Mouse (Mus musculus) forebrain, embryonic 14.5 days (tissue): Measurements from ENCODE around the gene Plcd1. TPM values are rescaled to one million over a fixed set of nuclear protein-coding genes. Genes with fewer than 3 reads are reported as not detected.

Experiments
- ATAC-seq: fragments of 200-750 bp; cut with Nextera tagmentation; 2 replicates; pipeline ENCODE4 v1.8.0; 2017; ENCODE audit warnings: mild to moderate bottlenecking, moderate library complexity
- DNase-seq: peaks from one replicate; pipeline ENCODE4 v3.0.0-alpha.2; 2015; ENCODE audit warnings: low spot score
- H3K27ac ChIP-seq: fragments of 300-500 bp; sonication (generic); 2 replicates; pipeline ENCODE4 v1.5.1; 2014; ENCODE audit warnings: low read depth, mild to moderate bottlenecking, control low read depth, low read length, moderate library complexity
- H3K27me3 ChIP-seq: fragments of 300-500 bp; sonication (generic); replicated peaks from 2 replicates; pipeline ENCODE4 v1.6.1; 2014; ENCODE audit warnings: low read length, control low read depth, mixed read lengths; ENCODE audit not compliant: control insufficient read depth, insufficient read depth
- H3K36me3 ChIP-seq: fragments of 300-500 bp; sonication (generic); 2 replicates; pipeline ENCODE4 v1.6.1; 2014; ENCODE audit warnings: low read length, control low read depth; ENCODE audit not compliant: control insufficient read depth, insufficient read depth
- H3K4me1 ChIP-seq: fragments of 300-500 bp; sonication (generic); 2 replicates; pipeline ENCODE4 v1.6.1; 2014; ENCODE audit warnings: antibody characterized with exemption, low read length, control low read depth; ENCODE audit not compliant: control insufficient read depth, insufficient read depth
- H3K4me2 ChIP-seq: fragments of 300-500 bp; sonication (generic); 2 replicates; pipeline ENCODE4 v1.6.1; 2014; ENCODE audit warnings: mild to moderate bottlenecking, control low read depth, low read length
- H3K4me3 ChIP-seq: fragments of 300-500 bp; sonication (generic); 2 replicates; pipeline ENCODE4 v1.5.1; 2014; ENCODE audit warnings: low read depth, low read length, control low read depth
- H3K9ac ChIP-seq: fragments of 300-500 bp; sonication (generic); 2 replicates; pipeline ENCODE4 v1.6.1; 2014; ENCODE audit warnings: mild to moderate bottlenecking, low read length, control low read depth, moderate library complexity
- H3K9me3 ChIP-seq: fragments of 300-500 bp; sonication (generic); replicated peaks from 2 replicates; pipeline ENCODE4 v1.6.1; 2016; ENCODE audit warnings: low read length, control low read depth, mixed read lengths; ENCODE audit not compliant: control insufficient read depth
- WGBS: fragments of 180-500 bp; shearing (Covaris S2); extraction: QIAGEN DNeasy Blood & Tissue Kit; methylation state at CpG from one replicate; pipeline ENCODE4 v1.1.7; 2014; 5-methylcytosine and 5-hydroxymethylcytosine counted together
- polyA plus RNA-seq: library from polyadenylated mRNA; unstranded; fragments of >200 nt; fragmentation: Nextera tagmentation; extraction: Ambion mirVana; gene quantifications from 2 replicates; pipeline ENCODE4 v1.2.1, GENCODE M21; 2014

Gene Plcd1
- polyA plus RNA-seq, 1 experiment from 2014 or later: 10.5 TPM

GRCm38 (mm10) chr9:119051158-119051557 lies 42.1 kb downstream of the Plcd1 start:
- ATAC-seq (no peak), DNase-seq (no peak)
- Histone ChIP-seq H3K9ac (no peak overlapping the region), H3K4me3 (no peak overlapping the region), H3K27me3 (no peaks in the 10 kb centered on the region), H3K9me3 (no peaks in the 10 kb centered on the region), H3K4me1 (peaks cover 5% of the 10 kb centered on the region; the same call in 1 of the 2 replicates), H3K4me2 (no peak overlapping the region), H3K27ac (no peak overlapping the region), H3K36me3 (no peaks in the 10 kb centered on the region)
- WGBS: 85% methylated on average over 2 of the region's 2 CpGs

GRCm38 (mm10) chr9:119048182-119048903 lies 45.0 kb downstream of the Plcd1 start:
- Histone ChIP-seq H3K27me3 (no peaks in the 10 kb centered on the region), H3K4me3 (no peak overlapping the region), H3K9ac (no peak overlapping the region), H3K9me3 (no peaks in the 10 kb centered on the region), H3K27ac (no peak overlapping the region), H3K4me2 (no peak overlapping the region), H3K4me1 (peaks cover 5% of the 10 kb centered on the region; the same call in 1 of the 2 replicates), H3K36me3 (no peaks in the 10 kb centered on the region)
- 88% methylated on average over 11 of the region's 11 CpGs for WGBS
- DNase-seq: no peak
- ATAC-seq: no peak

GRCm38 (mm10) chr9:119040101-119040775 lies 53.1 kb downstream of the Plcd1 start:
- H3K4me3 ChIP-seq: no peak overlapping the region
- ATAC-seq: no peak
- peaks cover 8% of the 10 kb centered on the region; the same call in 1 of the 2 replicates for H3K36me3 ChIP-seq
- peaks cover 2% of the 10 kb centered on the region; the same call in 1 of the 2 replicates for H3K4me1 ChIP-seq
- H3K27ac ChIP-seq: no peak overlapping the region
- H3K4me2 ChIP-seq: no peak overlapping the region
- H3K27me3 ChIP-seq: no peaks in the 10 kb centered on the region
- H3K9ac ChIP-seq: no peak overlapping the region
- 79% methylated on average over 15 of the region's 15 CpGs for WGBS
- peak; percentile 42 for DNase-seq
- no peaks in the 10 kb centered on the region for H3K9me3 ChIP-seq

GRCm38 (mm10) chr9:119038574-119038973 lies 54.7 kb downstream of the Plcd1 start:
- ATAC-seq: no peak
- H3K9me3 ChIP-seq: no peaks in the 10 kb centered on the region
- peaks cover 18% of the 10 kb centered on the region for H3K4me1 ChIP-seq
- 92% methylated on average over 3 of the region's 3 CpGs for WGBS
- H3K9ac ChIP-seq: no peak overlapping the region
- H3K36me3 ChIP-seq: peaks cover 8% of the 10 kb centered on the region; the same call in 1 of the 2 replicates
- no peak for DNase-seq
- H3K4me3 ChIP-seq: no peak overlapping the region
- no peak overlapping the region for H3K4me2 ChIP-seq
- no peaks in the 10 kb centered on the region for H3K27me3 ChIP-seq
- no peak overlapping the region for H3K27ac ChIP-seq

- no peak overlapping the region for H3K4me3 ChIP-seq
- H3K4me2 ChIP-seq: no peak overlapping the region
- WGBS: 43% methylated on average over 15 of the region's 15 CpGs
- peaks cover 8% of the 10 kb centered on the region; the same call in 1 of the 2 replicates for H3K36me3 ChIP-seq
- H3K27ac ChIP-seq: peak overlapping the region; percentile 48; the same call in 1 of the 2 replicates
- ATAC-seq (0 out of 2 replicates have a peak, but pooled peaks have one; percentile 10), DNase-seq (peak; percentile 82)
- H3K27me3 ChIP-seq: no peaks in the 10 kb centered on the region
- peaks cover 31% of the 10 kb centered on the region for H3K4me1 ChIP-seq
- no peak overlapping the region for H3K9ac ChIP-seq
- no peaks in the 10 kb centered on the region for H3K9me3 ChIP-seq
These were observed 56.1 kb downstream of the Plcd1 start for GRCm38 (mm10) chr9:119037076-119037730.

- Histone ChIP-seq H3K27me3 (no peaks in the 10 kb centered on the region), H3K9me3 (no peaks in the 10 kb centered on the region), H3K27ac (no peak overlapping the region), H3K4me1 (peaks cover 35% of the 10 kb centered on the region), H3K4me2 (no peak overlapping the region), H3K36me3 (peaks cover 3% of the 10 kb centered on the region; the same call in 1 of the 2 replicates), H3K9ac (no peak overlapping the region), H3K4me3 (no peak overlapping the region)
- DNase-seq (no peak), ATAC-seq (no peak)
- 66% methylated on average over 7 of the region's 7 CpGs for WGBS
These were observed 57.5 kb downstream of the Plcd1 start for GRCm38 (mm10) chr9:119035836-119036235.

GRCm38 (mm10) chr9:119034676-119035665 lies 58.3 kb downstream of the Plcd1 start:
- WGBS: 34% methylated on average over 29 of the region's 29 CpGs
- no peak overlapping the region for H3K4me3 ChIP-seq
- no peaks in the 10 kb centered on the region; the same call in 1 of the 2 replicates for H3K36me3 ChIP-seq
- H3K9ac ChIP-seq: no peak overlapping the region
- H3K4me2 ChIP-seq: no peak overlapping the region
- H3K4me1 ChIP-seq: peaks cover 35% of the 10 kb centered on the region
- ATAC-seq (no peak), DNase-seq (peak; percentile 45)
- no peak overlapping the region for H3K27ac ChIP-seq
- no peaks in the 10 kb centered on the region for H3K27me3 ChIP-seq
- no peaks in the 10 kb centered on the region for H3K9me3 ChIP-seq

GRCm38 (mm10) chr9:119034069-119034468 lies 59.2 kb downstream of the Plcd1 start:
- Histone ChIP-seq H3K27me3 (no peaks in the 10 kb centered on the region), H3K36me3 (no peaks in the 10 kb centered on the region; the same call in 1 of the 2 replicates), H3K4me1 (peaks cover 35% of the 10 kb centered on the region), H3K4me3 (no peak overlapping the region), H3K4me2 (no peak overlapping the region), H3K27ac (no peak overlapping the region), H3K9me3 (no peaks in the 10 kb centered on the region), H3K9ac (no peak overlapping the region)
- WGBS: 47% methylated on average over 8 of the region's 8 CpGs
- no peak for DNase-seq
- 0 out of 2 replicates have a peak, but pooled peaks have one; percentile 16 for ATAC-seq
